Mouse (Mus musculus) kidney, postnatal 36 days (tissue): ENCODE data around the gene Prkcg.
"Not testable (repeated sequence)": the region's sequence is repeated elsewhere in the genome, so short reads cannot be mapped to it uniquely, and the experiment has no call there.

Experiments used
- DNase-seq, 2 experiments: peaks; one replicate each; pipeline ENCODE4 v3.0.0; 2021 to 2022; ENCODE audit warnings: mixed read lengths in 2 of 2

Prkcg gene

GRCm38 (mm10) chr7:3291197-3291596 lies 2.2 kb downstream of the Prkcg start:
- peak in 1 of 2 experiments; percentile 40 for DNase-seq

- no peak for DNase-seq
Measured at GRCm38 (mm10) chr7:3291764-3292163, 2.8 kb downstream of the Prkcg start.

GRCm38 (mm10) chr7:3292271-3292670 lies 3.3 kb downstream of the Prkcg start:
- DNase-seq: not testable (repeated sequence)

- peak; percentile 92 to 96 for DNase-seq
Measured at GRCm38 (mm10) chr7:3292791-3293190, 3.8 kb downstream of the Prkcg start.

GRCm38 (mm10) chr7:3294794-3295193 lies 5.8 kb downstream of the Prkcg start:
- no peak for DNase-seq

GRCm38 (mm10) chr7:3295321-3296110 lies 6.5 kb downstream of the Prkcg start:
- no peak for DNase-seq

GRCm38 (mm10) chr7:3296711-3297110 lies 7.7 kb downstream of the Prkcg start:
- DNase-seq: no peak

- DNase-seq: peak in 1 of 2 experiments; percentile 41
Measured at GRCm38 (mm10) chr7:3299941-3300617, 11.1 kb downstream of the Prkcg start.

- no peak for DNase-seq
Measured at GRCm38 (mm10) chr7:3300891-3301627, 12.1 kb downstream of the Prkcg start.

GRCm38 (mm10) chr7:3301628-3302555 lies 12.9 kb downstream of the Prkcg start:
- DNase-seq: peak in 1 of 2 experiments; percentile 35

- DNase-seq: peak in 1 of 2 experiments; percentile 19
Measured at GRCm38 (mm10) chr7:3302556-3303275, 13.7 kb downstream of the Prkcg start.

GRCm38 (mm10) chr7:3303276-3303781 lies 14.3 kb downstream of the Prkcg start:
- peak in 1 of 2 experiments; percentile 35 for DNase-seq

- no peak for DNase-seq
Measured at GRCm38 (mm10) chr7:3303789-3304188, 14.8 kb downstream of the Prkcg start.

- DNase-seq: no peak
Measured at GRCm38 (mm10) chr7:3304298-3304697, 15.3 kb downstream of the Prkcg start.

- no peak for DNase-seq
Measured at GRCm38 (mm10) chr7:3306400-3306799, 17.4 kb downstream of the Prkcg start.

GRCm38 (mm10) chr7:3308646-3309045 lies 19.7 kb downstream of the Prkcg start:
- DNase-seq: no peak

- DNase-seq: no peak
Measured at GRCm38 (mm10) chr7:3310233-3310632, 21.3 kb downstream of the Prkcg start.

GRCm38 (mm10) chr7:3313571-3313970 lies 24.6 kb downstream of the Prkcg start:
- DNase-seq: no peak

GRCm38 (mm10) chr7:3314121-3314520 lies 25.1 kb downstream of the Prkcg start:
- DNase-seq: no peak

- DNase-seq: no peak
Measured at GRCm38 (mm10) chr7:3317704-3318103, 28.7 kb downstream of the Prkcg start.

GRCm38 (mm10) chr7:3320856-3321255 lies 31.9 kb downstream of the Prkcg start:
- no peak for DNase-seq
